Mouse (Mus musculus): ENCODE data around the gene Rtn2. TPM values are rescaled to one million over a fixed set of nuclear protein-coding genes. Genes with fewer than 3 reads are reported as not detected.

Rtn2 gene
- polyA plus RNA-seq, 1 experiment, result 159 TPM

DNA sequence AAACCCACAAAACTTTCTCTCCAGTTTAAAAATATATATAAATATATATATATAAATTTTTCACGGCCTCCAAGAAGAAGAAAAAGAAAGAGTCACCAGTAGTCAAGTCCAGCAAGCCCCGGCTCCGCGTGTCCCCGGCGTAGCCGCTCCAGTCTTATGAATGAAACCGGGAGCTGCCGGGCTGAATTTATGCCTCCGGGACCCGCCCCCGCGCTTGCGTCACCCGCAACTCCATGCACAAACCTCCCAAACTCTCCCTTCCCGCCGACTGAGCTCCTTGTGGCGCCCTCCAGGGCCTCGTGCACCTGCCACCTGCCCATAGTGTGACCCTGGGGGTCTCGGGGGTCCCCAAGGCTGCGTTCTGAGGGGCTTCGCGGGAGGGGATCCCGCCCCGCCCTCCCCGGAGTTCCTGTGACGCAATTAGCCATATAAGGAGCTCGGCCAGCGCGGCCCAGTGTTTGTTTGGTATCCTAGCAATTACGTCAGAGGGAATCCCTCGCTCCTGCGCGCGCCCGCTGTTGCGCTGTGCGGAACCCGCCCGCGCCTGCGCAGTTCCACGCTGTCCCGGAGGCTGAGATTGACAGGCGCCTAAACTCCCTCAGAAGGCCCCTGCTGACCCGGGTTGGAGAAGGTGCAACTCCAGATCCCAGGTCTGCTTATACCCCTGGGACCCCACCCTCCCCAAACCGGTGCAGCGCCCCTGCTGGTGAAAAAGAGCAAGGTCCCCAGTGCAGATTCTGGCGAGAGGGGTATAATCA, 27.6 kb downstream of the Rtn2 start, which contains the start of gene Fosb:
TSS of gene Fosb (minus strand) at position 168 of the 758 bp plus-strand sequence.
- peak; percentile 98 for DNase-seq (ENCODE audit: low read depth)
- TF ChIP-seq CTCF (IDR thresholded peaks at IDR 0.05; ENCODE audit: borderline replicate concordance, extremely low read depth, insufficient read depth, insufficient read length) (peak; percentile 58), POLR2A (IDR thresholded peaks at IDR 0.05; ENCODE audit: borderline replicate concordance, extremely low read depth, insufficient read depth, insufficient read length, poor library complexity, severe bottlenecking) (no peak)

DNA sequence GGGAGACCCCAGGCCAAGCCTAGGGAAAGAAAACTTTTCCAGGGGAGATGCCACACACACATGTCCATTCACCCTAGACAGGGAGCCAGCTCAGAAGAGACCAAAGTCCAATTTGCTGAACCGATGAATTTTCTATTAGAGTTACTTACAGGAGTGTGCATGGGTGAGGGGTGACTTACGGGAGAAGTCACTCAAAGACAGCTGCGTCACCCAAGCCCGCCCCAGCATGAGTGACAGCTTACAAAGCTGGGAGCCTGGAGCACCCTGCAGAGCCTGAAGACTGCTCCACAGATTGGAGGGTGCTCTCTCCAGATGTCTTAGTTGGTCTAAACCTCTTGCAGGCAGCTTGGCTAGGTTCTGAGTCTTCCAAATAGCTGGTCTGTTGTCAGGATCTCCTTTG, 29.6 kb downstream of the Rtn2 start:
- TF ChIP-seq CTCF (IDR thresholded peaks at IDR 0.05; ENCODE audit: borderline replicate concordance, extremely low read depth, insufficient read depth, insufficient read length) (no peak), POLR2A (IDR thresholded peaks at IDR 0.05; ENCODE audit: borderline replicate concordance, extremely low read depth, insufficient read depth, insufficient read length, poor library complexity, severe bottlenecking) (no peak)
- DNase-seq (ENCODE audit: low read depth), result no peak

DNA sequence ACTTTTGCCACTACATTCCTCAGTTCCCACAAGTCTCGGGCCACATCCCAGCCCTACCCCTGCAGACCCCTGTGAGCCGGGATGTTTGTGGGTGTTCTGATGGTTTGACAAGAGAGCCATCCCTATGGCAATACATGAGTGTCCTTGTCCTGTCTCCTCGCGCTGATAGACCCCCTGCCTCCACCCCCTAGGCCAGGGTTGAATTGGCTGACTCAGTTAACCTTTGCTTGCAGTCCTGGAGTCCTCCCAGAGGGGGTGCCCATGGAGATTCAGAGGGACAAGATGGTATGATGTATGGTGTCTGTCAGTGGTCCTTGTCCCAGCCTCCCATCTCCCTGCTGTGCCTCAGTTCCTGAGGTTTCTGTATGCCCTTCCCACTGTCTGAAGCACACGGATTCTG, 31.6 kb downstream of the Rtn2 start:
- no peak for DNase-seq (ENCODE audit: low read depth)
- TF ChIP-seq POLR2A (IDR thresholded peaks at IDR 0.05; ENCODE audit: borderline replicate concordance, extremely low read depth, insufficient read depth, insufficient read length, poor library complexity, severe bottlenecking) (no peak), CTCF (IDR thresholded peaks at IDR 0.05; ENCODE audit: borderline replicate concordance, extremely low read depth, insufficient read depth, insufficient read length) (no peak)

DNA sequence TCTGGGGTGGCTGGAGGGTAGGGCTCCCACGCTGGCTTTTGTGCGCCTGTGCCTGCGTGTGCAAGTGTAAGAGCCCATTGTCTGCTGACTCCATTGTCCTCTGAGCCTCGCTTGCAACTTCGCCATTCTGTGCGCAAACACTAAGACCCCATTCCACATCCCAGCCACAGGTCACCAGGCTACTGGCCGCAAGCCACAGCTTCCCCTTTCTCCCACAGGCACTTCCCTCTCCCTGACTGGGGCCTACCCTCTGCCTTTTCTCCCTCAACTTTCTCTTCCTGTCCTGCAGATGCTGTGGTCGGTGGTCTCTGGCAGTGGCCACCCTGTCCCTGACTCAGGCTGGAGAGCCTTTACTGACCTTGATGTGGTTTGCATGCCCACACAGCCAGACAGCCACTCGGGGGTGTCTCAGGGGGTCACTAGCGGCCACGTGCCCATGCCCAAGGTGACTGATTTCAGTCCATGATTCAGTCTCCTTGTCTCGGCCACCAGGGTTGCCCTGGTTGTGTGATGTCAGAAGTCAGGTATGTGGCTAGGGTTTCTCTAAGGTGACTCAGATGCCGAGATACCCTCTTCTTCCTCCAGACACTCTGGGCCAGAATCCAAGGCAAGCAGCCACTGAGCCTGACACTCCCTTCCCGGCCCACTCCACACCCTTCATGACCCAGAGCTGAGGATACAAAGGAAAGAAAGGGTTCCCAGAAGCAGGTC, 34.2 kb downstream of the Rtn2 start:
- TF ChIP-seq POLR2A (IDR thresholded peaks at IDR 0.05; ENCODE audit: borderline replicate concordance, extremely low read depth, insufficient read depth, insufficient read length, poor library complexity, severe bottlenecking) (no peak), CTCF (IDR thresholded peaks at IDR 0.05; ENCODE audit: borderline replicate concordance, extremely low read depth, insufficient read depth, insufficient read length) (no peak)
- no peak for DNase-seq (ENCODE audit: low read depth)

DNA sequence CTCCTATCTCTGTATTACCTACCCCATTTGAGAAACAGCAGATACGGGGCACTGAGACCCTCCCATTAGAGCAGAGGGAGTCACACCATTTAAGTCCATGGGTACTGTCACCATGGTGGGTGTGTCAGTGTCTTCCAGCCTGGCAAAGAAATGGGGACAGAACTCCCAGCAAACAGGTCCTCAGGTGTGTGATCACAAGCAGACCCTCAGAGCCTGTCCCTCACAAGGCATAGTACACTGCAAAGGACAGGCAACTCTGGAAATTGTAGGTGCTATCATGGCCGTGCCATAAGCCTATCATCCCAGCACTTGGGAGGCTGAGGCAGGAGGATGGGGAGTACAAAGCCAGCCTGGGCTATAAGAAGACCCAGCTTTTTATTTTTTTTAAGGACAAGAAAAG, 35.8 kb downstream of the Rtn2 start:
- DNase-seq (ENCODE audit: low read depth), result no peak
- TF ChIP-seq CTCF (IDR thresholded peaks at IDR 0.05; ENCODE audit: borderline replicate concordance, extremely low read depth, insufficient read depth, insufficient read length) (no peak), POLR2A (IDR thresholded peaks at IDR 0.05; ENCODE audit: borderline replicate concordance, extremely low read depth, insufficient read depth, insufficient read length, poor library complexity, severe bottlenecking) (no peak)

DNA sequence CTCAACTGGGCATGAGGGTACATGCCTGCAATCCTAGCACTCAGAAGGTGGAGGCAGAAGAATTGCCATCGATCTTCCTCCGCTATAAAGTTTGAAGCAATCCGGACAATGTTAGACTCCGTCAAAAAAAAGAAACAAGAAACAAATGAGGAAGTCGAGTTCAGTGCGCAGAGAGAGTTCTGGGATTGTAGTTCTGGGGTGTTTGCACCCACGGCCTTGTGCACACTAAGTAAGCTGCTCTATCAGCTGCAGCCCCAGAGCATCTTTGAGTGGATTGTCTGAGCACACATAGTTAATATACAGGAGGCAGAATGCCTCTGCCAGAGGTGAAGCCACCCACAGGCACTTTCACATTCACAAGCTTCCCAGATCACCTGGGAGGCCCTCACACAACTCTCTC, 36.3 kb downstream of the Rtn2 start:
- no peak for TF ChIP-seq POLR2A (IDR thresholded peaks at IDR 0.05; ENCODE audit: borderline replicate concordance, extremely low read depth, insufficient read depth, insufficient read length, poor library complexity, severe bottlenecking)
- TF ChIP-seq CTCF (IDR thresholded peaks at IDR 0.05; ENCODE audit: borderline replicate concordance, extremely low read depth, insufficient read depth, insufficient read length), result no peak
- DNase-seq (ENCODE audit: low read depth), result no peak

DNA sequence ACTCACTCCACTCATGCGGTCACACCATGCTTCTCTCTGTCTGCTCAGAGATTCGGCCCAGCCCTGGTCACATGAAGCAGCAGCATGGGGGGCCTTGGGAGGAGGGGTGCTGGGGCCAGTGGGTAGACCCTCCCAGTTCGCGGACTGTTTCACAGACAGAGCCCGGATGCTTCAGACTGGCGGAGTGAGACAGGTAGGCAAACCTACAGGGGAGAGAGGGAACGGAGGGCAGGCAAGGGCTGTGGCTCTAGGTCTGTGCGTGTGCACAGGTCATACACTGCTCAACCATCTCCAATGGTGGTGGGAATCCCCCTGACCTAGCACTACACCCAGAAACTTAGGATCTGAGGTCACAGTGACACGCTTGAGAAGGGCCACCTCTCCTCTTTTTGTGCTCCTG, 37.0 kb downstream of the Rtn2 start:
- DNase-seq (ENCODE audit: low read depth), result no peak
- TF ChIP-seq POLR2A (IDR thresholded peaks at IDR 0.05; ENCODE audit: borderline replicate concordance, extremely low read depth, insufficient read depth, insufficient read length, poor library complexity, severe bottlenecking) (no peak), CTCF (IDR thresholded peaks at IDR 0.05; ENCODE audit: borderline replicate concordance, extremely low read depth, insufficient read depth, insufficient read length) (no peak)

DNA sequence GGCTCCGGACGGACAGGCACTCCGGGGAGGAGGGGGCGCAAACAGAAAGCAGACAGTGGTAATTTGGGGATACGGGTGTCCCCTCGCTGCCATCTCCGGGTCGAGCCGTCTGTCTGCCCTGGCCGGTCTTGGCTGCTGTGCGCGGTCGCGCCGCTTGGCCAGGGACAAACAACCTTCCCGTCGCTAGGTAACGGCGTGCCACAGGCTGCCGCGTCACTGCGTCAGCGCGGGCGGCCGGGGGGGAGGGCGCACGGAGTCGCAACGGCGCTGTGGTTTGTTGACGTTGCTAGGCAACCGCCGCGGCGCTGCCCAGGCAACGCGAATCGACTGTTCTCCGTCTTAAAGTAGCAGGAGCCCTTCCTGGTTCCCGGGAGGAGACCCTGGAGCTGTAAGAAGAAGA, 37.5 kb downstream of the Rtn2 start:
- DNase-seq (ENCODE audit: low read depth), result peak; percentile 99
- TF ChIP-seq POLR2A (IDR thresholded peaks at IDR 0.05; ENCODE audit: borderline replicate concordance, extremely low read depth, insufficient read depth, insufficient read length, poor library complexity, severe bottlenecking) (0 out of 2 replicates have a peak, but pooled peaks have one; percentile 7), CTCF (IDR thresholded peaks at IDR 0.05; ENCODE audit: borderline replicate concordance, extremely low read depth, insufficient read depth, insufficient read length) (peak; percentile 30; the same call in 1 of the 2 replicates)

DNA sequence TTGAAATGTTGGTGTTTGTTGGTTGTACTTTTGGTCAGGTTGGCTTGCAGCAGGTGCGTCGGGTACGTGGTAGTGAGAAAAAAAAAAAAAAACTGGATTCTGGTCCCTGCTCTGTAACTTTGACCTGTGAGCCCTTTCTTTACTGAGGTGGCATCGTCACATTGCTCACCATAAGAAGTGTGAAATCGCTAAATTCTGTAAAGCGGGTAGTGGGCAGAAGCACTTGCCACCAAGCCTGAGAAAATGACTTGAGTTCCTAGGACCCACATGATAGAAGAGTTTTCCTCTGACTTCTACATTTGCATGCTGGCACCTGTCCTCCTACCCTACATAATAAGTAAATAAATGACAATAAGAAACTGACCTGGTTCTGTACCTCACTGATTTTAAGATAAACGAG, 38.2 kb downstream of the Rtn2 start:
- no peak for DNase-seq (ENCODE audit: low read depth)
- no peak for TF ChIP-seq CTCF (IDR thresholded peaks at IDR 0.05; ENCODE audit: borderline replicate concordance, extremely low read depth, insufficient read depth, insufficient read length)
- no peak for TF ChIP-seq POLR2A (IDR thresholded peaks at IDR 0.05; ENCODE audit: borderline replicate concordance, extremely low read depth, insufficient read depth, insufficient read length, poor library complexity, severe bottlenecking)

DNA sequence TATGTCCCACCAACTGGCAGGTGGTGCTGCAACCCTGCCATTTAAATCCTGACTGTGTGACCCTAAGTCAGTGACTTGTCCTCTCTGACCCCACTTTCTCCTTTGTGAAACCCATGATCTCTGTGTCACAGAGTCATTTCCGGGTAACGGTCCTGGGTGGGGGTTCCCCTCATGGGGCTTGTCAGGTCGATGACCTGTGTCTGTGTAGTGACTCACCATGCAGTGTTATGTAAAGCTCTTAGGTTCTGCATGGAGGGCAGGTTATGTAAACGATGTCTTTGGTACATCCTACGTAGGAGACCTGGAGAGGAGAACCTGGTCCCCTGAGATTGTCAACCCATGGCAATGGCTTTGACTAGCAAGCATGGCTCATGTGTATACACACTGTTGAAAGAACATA, 39.0 kb downstream of the Rtn2 start:
- DNase-seq (ENCODE audit: low read depth), result no peak
- no peak for TF ChIP-seq POLR2A (IDR thresholded peaks at IDR 0.05; ENCODE audit: borderline replicate concordance, extremely low read depth, insufficient read depth, insufficient read length, poor library complexity, severe bottlenecking)
- TF ChIP-seq CTCF (IDR thresholded peaks at IDR 0.05; ENCODE audit: borderline replicate concordance, extremely low read depth, insufficient read depth, insufficient read length), result no peak

DNA sequence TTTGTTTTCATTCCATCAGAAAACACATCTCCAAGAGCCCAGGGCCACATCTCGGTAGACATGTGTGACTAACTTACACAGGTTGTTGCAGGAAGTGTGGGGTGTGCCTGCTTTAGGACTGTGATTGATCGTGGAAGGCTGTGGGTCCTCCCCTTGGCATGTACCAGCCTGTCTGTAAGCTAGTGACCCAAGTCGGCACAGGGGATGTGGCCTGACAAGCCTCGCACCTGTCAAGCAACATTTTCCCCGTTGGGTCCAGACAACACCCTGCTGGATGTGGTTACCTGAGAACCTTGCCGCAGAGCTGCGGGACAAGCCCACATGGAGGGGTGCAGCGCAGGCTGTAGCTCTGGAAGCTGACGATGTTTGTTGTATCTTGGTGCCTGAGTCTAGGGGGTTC, 40.1 kb downstream of the Rtn2 start:
- no peak for DNase-seq (ENCODE audit: low read depth)
- TF ChIP-seq POLR2A (IDR thresholded peaks at IDR 0.05; ENCODE audit: borderline replicate concordance, extremely low read depth, insufficient read depth, insufficient read length, poor library complexity, severe bottlenecking) (no peak), CTCF (IDR thresholded peaks at IDR 0.05; ENCODE audit: borderline replicate concordance, extremely low read depth, insufficient read depth, insufficient read length) (no peak)

Measured in brain, embryonic 14.5 days (tissue).